Mouse (Mus musculus) hindbrain, embryonic 15.5 days (tissue): ENCODE results near the gene Mrgprb3. TPM values are rescaled to one million over a fixed set of nuclear protein-coding genes. Genes with fewer than 3 reads are reported as not detected.

Source experiments
- ATAC-seq: fragments of 200-750 bp; cut with Nextera tagmentation; 2 replicates; pipeline ENCODE4 v1.8.0; 2017; ENCODE audit warnings: low read depth, moderate number of reproducible peaks, moderate TSS enrichment; ENCODE audit not compliant: low FRiP score
- H3K27ac ChIP-seq: fragments of 300-500 bp; sonication (generic); replicated peaks from 2 replicates; pipeline ENCODE4 v1.5.1; 2015; ENCODE audit warnings: mild to moderate bottlenecking, inconsistent platforms
- H3K27me3 ChIP-seq: fragments of 300-500 bp; sonication (generic); 2 replicates; pipeline ENCODE4 v1.6.1; 2015; ENCODE audit warnings: control low read depth, inconsistent platforms
- H3K36me3 ChIP-seq: fragments of 300-500 bp; sonication (generic); 2 replicates; pipeline ENCODE4 v1.6.1; 2015; ENCODE audit warnings: control low read depth, inconsistent platforms
- H3K4me1 ChIP-seq: fragments of 300-500 bp; sonication (generic); replicated peaks from 2 replicates; pipeline ENCODE4 v1.6.1; 2015; ENCODE audit warnings: control low read depth, inconsistent platforms
- H3K4me2 ChIP-seq: fragments of 300-500 bp; sonication (generic); 2 replicates; pipeline ENCODE4 v1.6.1; 2015; ENCODE audit warnings: moderate library complexity, mild to moderate bottlenecking, inconsistent platforms
- H3K4me3 ChIP-seq: fragments of 300-500 bp; sonication (generic); 2 replicates; pipeline ENCODE4 v1.5.1; 2015; ENCODE audit warnings: mild to moderate bottlenecking, inconsistent platforms
- H3K9ac ChIP-seq: fragments of 300-500 bp; sonication (generic); 2 replicates; pipeline ENCODE4 v1.6.1; 2015; ENCODE audit warnings: inconsistent platforms
- H3K9me3 ChIP-seq: fragments of 300-500 bp; sonication (generic); 2 replicates; pipeline ENCODE4 v1.6.1; 2016; ENCODE audit warnings: control low read depth, inconsistent platforms
- WGBS: fragments of 180-500 bp; shearing (Covaris S2); methylation state at CpG from one replicate; pipeline ENCODE4 v1.1.7; 2015; 5-methylcytosine and 5-hydroxymethylcytosine counted together
- polyA plus RNA-seq: library from polyadenylated mRNA; unstranded; fragments of >200 nt; fragmentation: Nextera tagmentation; extraction: Ambion mirVana; gene quantifications from 2 replicates; pipeline ENCODE4 v1.2.1, GENCODE M21; 2015

The Mrgprb3 gene
- polyA plus RNA-seq, result not detected in 2 replicates

GRCm38 (mm10) chr7:48643711-48644110 lies at the start of gene Mrgprb3:
Mrgprb3 (minus strand) TSS chr7:48643811.
- Histone ChIP-seq H3K4me3 (no peak within 1 kb of the TSS), H3K36me3 (no peaks in the 10 kb centered on the region), H3K4me1 (no peaks in the 10 kb centered on the region), H3K9ac (no peak within 1 kb of the TSS), H3K9me3 (no peaks in the 10 kb centered on the region), H3K4me2 (no peak within 1 kb of the TSS), H3K27me3 (no peaks in the 10 kb centered on the region), H3K27ac (no peak within 1 kb of the TSS)
- no peak for ATAC-seq
- WGBS, result 96% methylated on average over 2 of the region's 2 CpGs

Other genes with a start within 250 kb of the Mrgprb3 start
- not detected in 2 replicates for gene Mrgprb1, start 187.5 kb downstream of the Mrgprb3 start, polyA plus RNA-seq
- gene Mrgprx2, start 144.5 kb downstream of the Mrgprb3 start, polyA plus RNA-seq, result not detected in 2 replicates
- gene Mrgprb2, start 85.7 kb downstream of the Mrgprb3 start, polyA plus RNA-seq, result not detected in 2 replicates
- 35.8 and 37.9 TPM in 2 replicates for gene Zdhhc13, start 145.2 kb upstream of the Mrgprb3 start, polyA plus RNA-seq
- gene Csrp3, start 204.2 kb upstream of the Mrgprb3 start, polyA plus RNA-seq, result 0.47 and 0.56 TPM in 2 replicates
- 3.4 and 4.4 TPM in 2 replicates for gene E2f8, start 237.8 kb upstream of the Mrgprb3 start, polyA plus RNA-seq